Mouse (Mus musculus): ENCODE data around the gene Snrnp40.

DNA sequence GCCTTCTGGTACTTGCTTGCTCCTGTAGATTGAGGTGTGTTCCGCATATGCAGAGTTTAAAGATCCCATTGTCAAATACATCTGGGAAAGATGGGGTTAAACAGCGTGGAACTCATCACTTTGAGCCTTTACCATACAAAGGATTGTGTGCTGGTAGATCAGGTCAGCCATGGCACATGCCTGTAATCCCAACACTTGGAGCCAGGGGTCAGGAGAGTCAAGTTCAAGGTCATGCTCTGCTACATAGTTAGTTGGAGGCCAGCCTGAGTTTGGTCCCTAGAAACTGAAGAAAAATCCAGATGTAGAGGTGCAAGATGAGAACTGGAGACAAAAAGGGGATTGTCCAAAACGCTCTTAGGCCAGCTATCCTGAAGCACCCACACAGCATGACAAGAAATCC, 31.3 kb downstream of the Snrnp40 start:
- TF ChIP-seq MAX (IDR thresholded peaks at IDR 0.05; ENCODE audit: low read length) (no peak), POLR2A (IDR thresholded peaks at IDR 0.05; ENCODE audit: low read depth, low read length) (no peak)

Data from CH12.LX (cell line).